In the genomic region with DNA sequence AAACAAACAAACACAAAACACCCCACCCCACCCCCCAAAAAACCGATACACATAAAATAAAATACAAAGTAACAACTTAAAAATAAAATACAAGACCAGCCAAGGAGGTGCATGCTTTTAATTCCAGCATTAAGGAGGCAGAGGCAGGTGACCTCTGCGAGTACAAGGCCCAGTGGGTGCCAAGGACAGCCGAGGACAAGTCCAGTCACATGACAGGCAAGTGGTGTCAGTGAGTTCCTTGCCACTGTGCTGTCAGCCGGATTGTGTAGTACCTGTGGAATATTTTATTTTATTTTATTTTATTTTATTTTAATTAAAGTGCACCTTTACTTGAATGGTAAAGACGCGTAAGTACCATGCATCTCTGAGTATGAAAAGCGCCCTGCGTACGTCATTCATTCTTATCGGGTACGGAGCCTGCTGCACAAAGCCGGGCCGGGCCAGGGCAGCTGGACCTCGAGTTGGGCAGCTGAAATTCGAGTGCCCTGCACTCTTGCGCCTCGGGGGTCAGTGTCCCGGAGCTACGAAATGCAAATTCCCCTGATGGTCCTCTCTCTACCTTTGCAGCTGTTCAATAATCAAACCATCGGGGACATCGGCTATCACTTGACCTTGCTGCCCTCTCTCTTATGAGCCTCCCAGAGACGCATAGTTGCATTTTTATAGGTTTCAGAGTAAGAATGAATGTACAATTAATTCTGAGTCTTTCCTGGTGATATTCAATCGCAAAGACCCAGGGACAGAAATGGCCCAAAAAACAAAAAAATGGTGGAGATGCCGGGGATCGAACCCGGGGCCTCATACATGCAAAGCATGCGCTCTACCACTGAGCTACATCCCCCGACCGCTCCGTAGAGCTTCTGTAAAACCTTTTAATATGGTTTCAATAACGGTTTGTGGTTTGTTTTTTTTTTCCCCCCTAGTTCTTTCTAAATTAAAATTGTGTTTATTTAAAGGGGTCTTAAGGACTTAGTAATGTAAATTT, we compare ENCODE assay signal across 9 mouse cellular contexts. TPM values are rescaled to one million over a fixed set of nuclear protein-coding genes. Genes with fewer than 3 reads are reported as not detected.
DNase-seq lines count a peak whose midpoint lies in the region; ATAC-seq lines count a peak whose summit lies in the region.
"Had no signal": no experiment of that assay in that cellular context is flagged by ENCODE, and none has a peak within 500 bp of the region (broad histone marks: within the 10 kb centered on the region; RNA-seq: fewer than 3 reads in every experiment).

No protein-coding gene starts in this region.

- 7% methylated on average over 31 of the region's 31 CpGs for WGBS in forebrain, embryonic 13.5 days
- 12% methylated on average over 31 of the region's 31 CpGs for WGBS in hindbrain, embryonic 13.5 days
- WGBS in macrophage (ENCODE audit: missing documents) = 60% methylated on average over 27 of the region's 31 CpGs

- H3K9ac ChIP-seq in forebrain, embryonic 13.5 days = peak overlapping the region; percentile 50; the same call in 1 of the 2 replicates
- H3K9ac ChIP-seq in hindbrain, embryonic 13.5 days = peak overlapping the region; percentile 66

- H3K4me2 ChIP-seq in forebrain, embryonic 13.5 days = peak overlapping the region; percentile 59
- peak overlapping the region; percentile 69 for H3K4me2 ChIP-seq in hindbrain, embryonic 13.5 days

- H3K4me3 ChIP-seq in forebrain, embryonic 13.5 days = peak overlapping the region; percentile 42
- peak overlapping the region; percentile 39 for H3K4me3 ChIP-seq in hindbrain, embryonic 13.5 days
- peak overlapping the region; percentile 54 for H3K4me3 ChIP-seq in macrophage (ENCODE audit: inconsistent target)

- H3K27me3 ChIP-seq in forebrain, embryonic 13.5 days = no peaks in the 10 kb centered on the region
- peaks cover 3% of the 10 kb centered on the region; the same call in 1 of the 2 replicates for H3K27me3 ChIP-seq in hindbrain, embryonic 13.5 days

- no peak overlapping the region for H3K27ac ChIP-seq in forebrain, embryonic 13.5 days
- no peak overlapping the region; the same call in 1 of the 2 replicates for H3K27ac ChIP-seq in hindbrain, embryonic 13.5 days
- peak overlapping the region; percentile 94 for H3K27ac ChIP-seq in macrophage

- no peaks in the 10 kb centered on the region for H3K36me3 ChIP-seq in forebrain, embryonic 13.5 days (ENCODE audit: poor library complexity, severe bottlenecking)
- no peaks in the 10 kb centered on the region for H3K36me3 ChIP-seq in hindbrain, embryonic 13.5 days
- H3K36me3 ChIP-seq in macrophage (ENCODE audit: inconsistent target) = no peaks in the 10 kb centered on the region

- H3K4me1 ChIP-seq in forebrain, embryonic 13.5 days = peaks cover 9% of the 10 kb centered on the region
- H3K4me1 ChIP-seq in hindbrain, embryonic 13.5 days (replicated peaks) = peaks cover 17% of the 10 kb centered on the region

- peak; percentile 42; the same call in 1 of the 2 replicates for ATAC-seq in forebrain, embryonic 13.5 days
- ATAC-seq in hindbrain, embryonic 13.5 days (ENCODE audit: low FRiP score) = no peak
- ATAC-seq in activated CD4-positive, CD25-positive, alpha-beta regulatory T cell, adult 4 months = no peak

- no peaks in the 10 kb centered on the region for H3K79me2 ChIP-seq in macrophage (ENCODE audit: inconsistent target)

- DNase-seq in ES-CJ7 (ENCODE audit: low read depth, low spot score) = peak; percentile 64
- peak; percentile 73 for DNase-seq in adrenal gland, postnatal 36 days
- DNase-seq in layer of hippocampus, postnatal 36 days = peak; percentile 75 to 81
- DNase-seq in right cerebral cortex, postnatal 36 days (ENCODE audit: low spot score in 2 of 2) = peak; percentile 49 to 61

- no peaks in the 10 kb centered on the region for H3K9me3 ChIP-seq in forebrain, embryonic 13.5 days (replicated peaks)
- no peaks in the 10 kb centered on the region for H3K9me3 ChIP-seq in hindbrain, embryonic 13.5 days

RNA-seq across cellular contexts. Expression of gene Ubc, which starts 13.8 kb away (rescaled TPM):
- 1,000 to 10,000 TPM; 1,428 to 1,489 TPM for total RNA-seq in adrenal gland, postnatal 36 days (2021)
- polyA plus RNA-seq in forebrain, embryonic 13.5 days (2015; fragmentation: Nextera tagmentation; extraction: Ambion mirVana) = 1,082 and 1,216 TPM in 2 replicates
- polyA plus RNA-seq in hindbrain, embryonic 13.5 days (2015; fragmentation: Nextera tagmentation; extraction: Ambion mirVana) = 1,201 and 1,293 TPM in 2 replicates
- 100 to 1,000 TPM; 766 to 814 TPM for total RNA-seq in layer of hippocampus, postnatal 36 days (2021)
- total RNA-seq in macrophage (2018; cell fraction: chromatin; rRNA removed) = 100 to 1,000 TPM in 23 of 26 experiments, 10 to 100 TPM in 3; 63.9 to 507 (median 213) TPM
- total RNA-seq in macrophage (2018; cell fraction: cytosol; rRNA removed) = 1,000 to 10,000 TPM in 21 of 26 experiments, 100 to 1,000 TPM in 5; 601 to 2,041 (median 1,305) TPM
- total RNA-seq in macrophage (2018; cell fraction: nucleus; rRNA removed) = 100 to 1,000 TPM; 220 to 953 (median 671) TPM
- polyA plus RNA-seq in macrophage (2018) = 431 to 1,072 TPM (median 940 TPM) in 3 replicates
- polyA plus RNA-seq in activated CD4-positive, CD25-positive, alpha-beta regulatory T cell, adult 4 months (2017; shearing (Covaris generic)) = 1,000 to 10,000 TPM in 1 of 2 experiments, 100 to 1,000 TPM in 1; 706 to 1,210 TPM

RNA-seq across cellular contexts. Expression of gene Gm10382, which starts 14.7 kb away (rescaled TPM):
- under 1 TPM; 0.23 to 0.40 TPM for total RNA-seq in adrenal gland, postnatal 36 days (2021)
- 0.27 and 0.38 TPM in 2 replicates for polyA plus RNA-seq in forebrain, embryonic 13.5 days (2015; fragmentation: Nextera tagmentation; extraction: Ambion mirVana)
- 0.55 and 1.1 TPM in 2 replicates for polyA plus RNA-seq in hindbrain, embryonic 13.5 days (2015; fragmentation: Nextera tagmentation; extraction: Ambion mirVana)
- total RNA-seq in layer of hippocampus, postnatal 36 days (2021) = not detected
- 1 to 10 TPM in 20 of 26 experiments, under 1 TPM in 5, not detected in 1; 0.41 to 6.7 (median 1.5) TPM for total RNA-seq in macrophage (2018; cell fraction: chromatin; rRNA removed)
- total RNA-seq in macrophage (2018; cell fraction: cytosol; rRNA removed) = under 1 TPM in 20 of 26 experiments, not detected in 6; 0.05 to 0.63 (median 0.18) TPM
- 10 to 100 TPM in 1 of 26 experiments, 1 to 10 TPM in 18, under 1 TPM in 4, not detected in 3; 0.60 to 10.9 (median 2.2) TPM for total RNA-seq in macrophage (2018; cell fraction: nucleus; rRNA removed)
- polyA plus RNA-seq in macrophage (2018) = not detected in 3 replicates
- polyA plus RNA-seq in activated CD4-positive, CD25-positive, alpha-beta regulatory T cell, adult 4 months (2017; shearing (Covaris generic)) = 1 to 10 TPM in 1 of 2 experiments, under 1 TPM in 1; 0.68 to 1.1 TPM
- polyA plus RNA-seq: large intestine, adult 2 months had no signal

RNA-seq across cellular contexts. Expression of gene Dhx37, which starts 30.1 kb away (rescaled TPM):
- total RNA-seq in adrenal gland, postnatal 36 days (2021) = 10 to 100 TPM; 16.3 to 21.9 TPM
- 10.2 and 12.3 TPM in 2 replicates for polyA plus RNA-seq in forebrain, embryonic 13.5 days (2015; fragmentation: Nextera tagmentation; extraction: Ambion mirVana)
- 10.4 and 11.7 TPM in 2 replicates for polyA plus RNA-seq in hindbrain, embryonic 13.5 days (2015; fragmentation: Nextera tagmentation; extraction: Ambion mirVana)
- total RNA-seq in layer of hippocampus, postnatal 36 days (2021) = 10 to 100 TPM; 12.2 to 12.7 TPM
- total RNA-seq in macrophage (2018; cell fraction: chromatin; rRNA removed) = 10 to 100 TPM in 21 of 26 experiments, 1 to 10 TPM in 5; 4.6 to 34.3 (median 17.3) TPM
- 10 to 100 TPM in 6 of 26 experiments, 1 to 10 TPM in 20; 5.1 to 12.6 (median 8.3) TPM for total RNA-seq in macrophage (2018; cell fraction: cytosol; rRNA removed)
- 10 to 100 TPM in 10 of 26 experiments, 1 to 10 TPM in 16; 5.9 to 22.3 (median 9.2) TPM for total RNA-seq in macrophage (2018; cell fraction: nucleus; rRNA removed)
- polyA plus RNA-seq in macrophage (2018) = 6.9 to 16.2 TPM (median 11.8 TPM) in 3 replicates
- polyA plus RNA-seq in activated CD4-positive, CD25-positive, alpha-beta regulatory T cell, adult 4 months (2017; shearing (Covaris generic)) = 10 to 100 TPM in 1 of 2 experiments, 1 to 10 TPM in 1; 6.1 to 13.8 TPM

RNA-seq across cellular contexts. Expression of gene Bri3bp, which starts 37.6 kb away (rescaled TPM):
- total RNA-seq in adrenal gland, postnatal 36 days (2021) = 10 to 100 TPM; 25.6 to 39.0 TPM
- 33.6 and 37.6 TPM in 2 replicates for polyA plus RNA-seq in forebrain, embryonic 13.5 days (2015; fragmentation: Nextera tagmentation; extraction: Ambion mirVana)
- polyA plus RNA-seq in hindbrain, embryonic 13.5 days (2015; fragmentation: Nextera tagmentation; extraction: Ambion mirVana) = 31.4 and 35.6 TPM in 2 replicates
- 100 to 1,000 TPM; 105 to 106 TPM for total RNA-seq in layer of hippocampus, postnatal 36 days (2021)
- 1 to 10 TPM in 13 of 26 experiments, under 1 TPM in 12, not detected in 1; 0.17 to 5.0 (median 1.0) TPM for total RNA-seq in macrophage (2018; cell fraction: chromatin; rRNA removed)
- total RNA-seq in macrophage (2018; cell fraction: cytosol; rRNA removed) = 1 to 10 TPM; 1.5 to 8.9 (median 3.8) TPM
- 1 to 10 TPM; 1.1 to 8.5 (median 2.7) TPM for total RNA-seq in macrophage (2018; cell fraction: nucleus; rRNA removed)
- polyA plus RNA-seq in macrophage (2018) = 3.6 to 7.6 TPM (median 5.6 TPM) in 3 replicates
- 10 to 100 TPM; 13.7 to 14.3 TPM for polyA plus RNA-seq in activated CD4-positive, CD25-positive, alpha-beta regulatory T cell, adult 4 months (2017; shearing (Covaris generic))
